Mouse (Mus musculus) gastrocnemius, postnatal 10 days (tissue): ENCODE measurements at regions not wholly inside any gene's neighbourhood (a gene's known extent, or its start where the extent isn't known, plus 50 kb on each side); places are given as distances from the start of the nearest gene placed in this dataset.

Experiments
- DNase-seq: peaks from one replicate; pipeline ENCODE4 v3.0.0; 2021; ENCODE audit warnings: mixed read lengths

DNA sequence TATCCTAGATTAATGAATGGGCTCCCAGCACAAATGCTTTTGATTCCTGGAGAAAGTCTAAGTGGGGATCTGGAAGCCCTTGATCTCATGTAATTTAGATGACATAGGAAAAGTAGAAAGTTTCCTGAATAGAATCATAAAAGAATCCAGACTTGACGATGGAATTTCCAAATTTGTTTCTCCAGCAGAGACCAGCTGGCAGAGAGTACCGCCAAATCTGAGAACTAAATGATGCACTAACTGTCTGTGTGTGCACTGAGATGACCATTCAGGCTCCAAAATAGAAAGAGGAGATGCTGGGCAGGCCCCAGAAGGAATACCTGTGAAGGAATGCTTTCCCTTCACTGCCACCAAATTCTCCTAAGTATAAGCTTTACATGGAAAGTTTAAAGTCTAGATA, 704.6 kb downstream of the Fat4 start:
- DNase-seq, result no peak

DNA sequence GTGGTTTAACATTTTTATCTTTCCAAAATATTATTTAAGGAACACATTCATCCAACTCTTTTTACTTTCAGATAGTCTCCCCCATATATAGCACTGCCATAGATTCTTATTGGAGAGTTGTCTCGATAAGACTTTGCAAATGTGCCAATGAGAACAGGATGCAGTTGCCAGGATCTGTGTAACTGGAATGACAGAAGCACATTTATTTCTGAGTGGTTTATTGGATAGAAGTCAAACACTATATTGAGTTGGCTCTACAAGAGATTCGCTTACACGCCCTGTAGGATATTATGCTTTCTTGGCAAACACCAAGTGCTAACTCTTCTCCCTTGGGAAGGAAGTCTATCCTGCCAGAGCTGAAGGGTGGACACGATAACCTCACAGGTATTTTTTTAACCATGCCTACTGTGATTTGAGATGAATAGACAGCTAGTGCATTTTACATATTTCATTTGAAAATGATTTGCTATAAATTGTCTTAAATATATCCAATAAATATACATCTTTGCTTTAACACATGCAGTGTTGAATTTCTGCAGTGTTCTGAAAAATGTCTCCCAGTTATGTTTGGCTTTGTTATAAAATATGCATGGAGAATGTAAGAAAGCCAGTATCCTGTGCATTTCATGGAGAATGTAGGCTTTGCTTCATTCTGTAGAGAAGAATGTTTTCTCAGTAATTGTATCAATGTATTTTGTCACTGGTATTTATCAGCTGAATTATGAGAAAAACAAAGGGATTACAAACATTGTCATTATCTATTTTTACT, 705.8 kb downstream of the Fat4 start:
- DNase-seq, result no peak

DNA sequence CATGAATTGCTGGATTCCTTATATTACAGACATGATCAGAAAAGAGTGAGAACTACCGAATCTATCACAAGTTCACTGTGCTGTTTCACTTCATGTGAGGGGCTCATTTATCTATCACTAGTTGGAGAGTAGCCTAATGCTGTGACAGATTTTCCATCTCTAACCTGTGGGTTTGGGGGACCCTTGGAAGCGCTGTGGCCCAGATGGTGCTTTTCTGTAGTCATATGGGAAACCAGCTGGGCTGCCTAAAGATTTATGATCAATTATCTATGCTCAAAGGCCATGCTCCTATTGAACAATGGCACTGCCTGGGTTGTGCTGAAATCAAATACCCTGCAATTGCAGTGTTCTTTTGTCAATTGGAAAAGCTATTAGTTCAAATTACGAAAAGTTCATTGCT, 723.2 kb downstream of the Fat4 start:
- no peak for DNase-seq

DNA sequence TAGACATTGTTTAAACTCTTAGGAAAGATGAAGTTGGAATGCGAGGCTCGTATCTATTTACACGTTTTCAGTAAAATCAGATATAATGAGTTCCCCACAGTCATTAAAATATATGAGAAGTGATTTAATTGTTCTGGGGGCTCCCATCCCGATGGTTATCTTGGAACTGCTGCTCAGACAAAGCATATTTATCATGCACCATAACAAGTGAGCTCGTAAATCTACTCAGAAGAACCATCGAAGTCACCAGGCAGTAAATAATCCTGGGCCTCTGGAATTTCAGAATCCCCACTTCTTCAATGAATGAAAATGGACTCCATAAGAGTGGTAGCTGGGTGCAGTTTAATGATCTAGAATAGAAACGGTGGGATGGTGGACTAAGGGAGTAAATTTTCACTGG, 725.7 kb downstream of the Fat4 start:
- no peak for DNase-seq

DNA sequence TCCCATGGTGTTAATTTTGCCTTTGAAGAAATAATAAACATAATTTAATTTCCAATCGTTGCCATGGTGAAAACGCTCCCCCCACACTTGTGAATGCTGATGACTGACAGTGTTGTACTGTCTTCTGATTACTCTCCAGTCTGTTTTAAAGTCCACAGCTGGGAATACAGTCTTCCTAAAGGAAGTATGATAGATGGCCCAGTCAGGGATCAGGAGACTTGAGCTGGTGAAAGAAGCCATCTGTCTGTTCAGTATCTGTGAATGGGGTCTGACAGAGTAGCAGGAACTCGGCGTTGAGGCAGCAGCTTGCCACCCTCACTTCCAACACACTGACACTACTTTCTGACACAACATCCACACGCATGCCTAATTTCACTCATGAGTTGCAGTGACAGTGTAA, 751.2 kb downstream of the Fat4 start:
- DNase-seq, result no peak

DNA sequence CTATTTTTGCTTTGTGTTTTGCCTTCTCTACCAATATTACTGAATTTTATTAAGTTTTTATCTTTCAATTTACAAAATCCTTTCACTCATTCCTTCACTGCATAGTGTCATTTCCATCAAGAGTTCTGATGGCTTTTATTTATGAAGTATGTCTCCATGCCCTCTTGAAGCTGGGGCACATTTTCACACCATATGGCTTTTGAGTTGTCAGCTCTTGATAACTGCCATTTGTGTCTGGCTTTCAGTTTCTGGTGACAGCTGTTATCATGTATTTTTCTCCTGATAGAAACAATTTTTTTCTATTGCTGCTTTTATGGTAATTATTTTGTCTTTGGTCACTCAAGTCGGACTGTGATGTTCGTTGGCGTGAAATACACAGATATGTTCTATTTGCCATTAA, 756.5 kb downstream of the Fat4 start:
- DNase-seq, result no peak

DNA sequence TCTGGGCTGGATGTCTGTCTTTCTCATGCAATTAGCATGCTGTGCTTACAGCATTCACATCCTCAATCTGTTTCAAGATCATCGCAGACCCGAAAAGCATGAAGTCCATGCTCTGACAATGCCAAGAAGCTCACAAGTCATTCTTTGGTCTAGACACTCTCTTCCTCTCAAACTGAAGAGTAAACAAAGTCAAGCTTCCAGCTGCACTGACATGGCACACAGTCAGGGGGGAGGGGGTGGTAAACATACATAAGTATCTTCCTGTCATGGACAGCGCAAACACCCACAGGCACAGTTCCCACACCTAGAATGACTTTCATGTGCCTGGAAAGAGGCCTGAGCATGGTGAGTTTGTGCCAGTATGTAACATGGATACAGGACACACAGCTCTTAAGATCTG, 780.1 kb downstream of the Fat4 start:
- DNase-seq, result no peak

DNA sequence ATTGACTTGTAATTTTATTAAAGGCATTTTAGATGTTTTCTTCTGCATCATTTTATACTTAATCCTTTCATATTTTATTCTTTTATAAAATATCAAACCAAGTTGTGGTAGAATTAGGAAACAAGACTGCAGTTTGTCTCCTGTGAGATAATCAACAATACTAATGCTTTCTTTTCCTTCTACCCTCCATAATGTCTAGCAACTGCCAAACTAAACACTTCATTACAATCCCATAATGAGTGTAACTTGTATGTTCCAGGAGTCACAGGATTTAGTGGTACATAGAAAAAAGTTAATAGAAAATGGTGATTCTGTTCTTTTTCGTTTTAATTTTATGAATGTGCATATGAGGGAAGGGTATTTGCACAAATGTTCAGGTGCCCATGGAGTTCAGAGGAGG, 782.4 kb downstream of the Fat4 start:
- DNase-seq, result no peak

DNA sequence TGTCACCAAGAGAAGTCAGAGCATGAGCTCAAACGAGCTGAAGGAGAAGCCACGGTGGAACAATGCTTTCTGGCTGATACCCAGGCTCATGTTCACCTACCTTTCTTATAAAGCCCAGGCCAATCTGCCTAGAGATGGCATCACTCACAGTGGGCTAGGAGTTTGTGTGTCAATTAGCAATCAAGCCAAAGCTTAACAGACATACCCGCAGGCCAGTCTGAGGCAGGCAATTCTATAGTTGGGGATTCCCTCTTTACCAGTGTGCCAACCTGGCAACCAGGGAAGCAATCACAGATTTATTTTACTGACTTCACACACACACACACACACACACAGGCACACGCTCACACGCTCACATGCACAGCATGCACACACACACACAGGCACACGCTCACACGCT, 787.3 kb downstream of the Fat4 start:
- no peak for DNase-seq

DNA sequence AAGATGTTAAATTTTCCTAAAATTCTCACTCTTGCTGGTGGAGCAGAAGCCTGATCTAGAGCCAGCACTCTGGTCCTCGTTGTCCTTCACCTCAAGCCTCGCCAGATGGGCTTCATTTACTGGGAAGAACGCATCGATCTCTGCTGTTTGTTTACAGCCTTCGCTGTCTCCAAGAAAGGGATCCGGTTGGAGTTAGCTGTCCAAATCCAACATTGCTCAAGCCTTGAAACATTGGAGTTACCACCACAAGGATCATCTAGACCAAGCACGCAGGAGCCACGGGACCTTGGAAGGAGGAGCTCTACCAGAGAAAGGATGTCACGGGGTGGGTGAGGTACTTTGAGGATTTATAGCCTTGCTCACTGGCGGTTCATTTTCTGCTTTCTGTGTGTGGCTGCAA, 788.2 kb downstream of the Fat4 start:
- DNase-seq, result no peak

DNA sequence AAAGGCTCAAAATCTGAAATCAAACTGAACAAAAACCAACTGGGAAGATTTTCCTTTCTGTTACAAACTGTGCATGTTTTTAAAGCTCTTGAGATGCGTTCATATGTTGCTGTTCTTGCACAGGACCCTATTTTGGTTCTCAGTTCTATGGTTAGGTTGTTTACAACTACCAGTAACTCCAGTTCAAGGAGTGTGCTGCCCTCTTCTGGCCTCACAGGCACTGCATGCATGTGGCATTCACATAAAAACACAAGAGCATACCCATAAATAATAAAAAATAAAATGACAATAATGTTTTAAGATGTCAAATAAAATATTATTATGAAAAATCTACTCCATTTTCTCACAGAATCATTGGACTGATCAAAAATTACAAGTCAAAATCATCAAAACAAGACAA, 818.9 kb downstream of the Fat4 start:
- DNase-seq, result no peak

DNA sequence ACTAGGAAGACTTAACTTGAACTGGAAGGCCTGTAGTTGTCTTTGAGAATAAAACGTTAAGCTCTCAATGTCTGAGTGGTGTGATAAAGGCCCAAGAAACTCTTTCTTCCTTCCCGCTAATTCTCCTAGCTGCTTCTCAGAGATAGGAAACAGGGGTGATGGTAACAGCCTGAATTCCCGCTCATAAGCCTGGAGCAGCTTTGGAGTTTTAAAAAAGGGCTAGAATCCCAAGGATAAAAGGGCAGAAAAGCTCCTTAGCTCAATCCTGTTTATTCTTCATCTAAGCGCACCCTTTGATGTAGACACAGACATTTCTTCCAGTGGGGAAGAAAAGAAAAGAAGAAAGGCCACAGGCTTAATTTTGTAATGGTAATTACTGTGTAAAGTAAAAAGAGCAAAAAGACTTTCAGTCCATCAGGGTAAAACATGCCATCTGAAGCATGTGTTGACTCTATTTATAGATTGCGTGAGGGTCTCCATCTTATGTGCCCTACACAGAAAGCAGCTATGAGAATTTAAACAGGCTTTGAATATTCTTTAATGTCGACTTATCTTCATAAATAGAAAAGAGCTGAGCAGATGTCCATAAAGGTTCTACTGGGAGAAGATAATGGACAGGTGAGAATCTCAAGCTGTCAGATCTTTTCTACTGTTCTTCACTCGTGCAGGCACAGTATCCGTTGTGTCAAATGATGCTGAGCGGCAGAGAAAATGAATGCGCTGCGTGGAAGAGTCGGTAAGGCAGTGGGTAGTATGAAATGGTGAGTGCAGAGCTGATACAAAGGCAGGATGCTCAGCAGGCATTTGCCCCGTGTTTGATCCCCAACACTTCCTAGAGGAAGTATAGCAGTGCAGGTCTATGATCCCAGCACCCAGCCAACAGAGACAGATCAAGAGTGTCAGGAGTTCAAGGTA, 818.0 kb upstream of the Intu start:
- no peak for DNase-seq

DNA sequence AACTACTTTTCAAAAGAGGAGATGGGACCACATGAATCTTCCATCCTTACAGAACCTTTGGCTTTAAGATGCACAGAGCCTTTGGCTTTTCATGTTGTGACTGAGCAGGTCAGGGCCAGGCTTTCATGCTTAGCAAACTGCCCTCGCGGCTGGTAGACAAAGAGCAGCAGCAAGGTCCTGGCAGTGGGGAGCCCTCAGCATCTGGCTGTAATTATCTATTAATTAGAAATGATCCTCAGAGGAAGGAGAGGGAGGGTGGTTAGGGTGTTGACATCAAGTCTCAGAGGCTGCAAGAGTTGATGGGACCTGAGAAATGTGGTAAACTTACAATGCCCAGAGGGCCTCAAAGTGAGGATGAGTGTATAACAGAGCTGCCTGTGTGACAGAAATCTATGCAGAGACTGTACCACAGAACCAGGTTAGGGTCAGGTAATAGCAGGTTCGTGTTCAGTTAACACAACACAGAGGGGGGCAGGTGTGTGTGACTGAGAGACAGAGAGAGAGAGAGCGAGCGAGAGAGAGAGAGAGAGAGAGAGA, 817.0 kb upstream of the Intu start:
- DNase-seq, result no peak

DNA sequence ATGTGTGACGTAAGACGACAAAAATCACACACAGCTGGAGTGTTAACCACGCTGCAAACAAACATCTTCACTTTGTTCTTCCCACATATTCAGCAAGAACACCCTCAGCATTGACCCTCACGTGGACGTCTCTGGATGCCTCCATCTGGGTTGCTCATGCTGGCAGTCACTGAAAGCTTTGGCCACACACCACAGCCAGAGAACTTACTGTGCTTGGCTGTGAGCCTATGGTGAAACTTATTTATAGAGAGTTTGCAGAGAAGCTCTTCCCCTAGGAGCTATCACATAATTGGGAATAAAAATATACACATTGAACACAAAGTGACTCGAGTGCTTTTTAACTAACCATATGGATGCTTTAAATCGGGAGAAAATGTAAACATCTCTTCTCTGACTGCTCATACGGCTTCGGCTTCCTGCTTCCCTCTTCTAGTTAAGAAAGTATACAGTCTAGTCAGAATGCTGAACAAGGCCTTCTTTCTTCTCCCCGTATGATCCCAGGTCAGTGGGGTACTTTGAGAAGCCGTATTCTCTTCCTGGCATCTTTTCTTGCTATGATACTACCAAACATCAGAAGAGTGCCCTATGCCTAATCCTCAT, 812.0 kb upstream of the Intu start:
- DNase-seq, result no peak

DNA sequence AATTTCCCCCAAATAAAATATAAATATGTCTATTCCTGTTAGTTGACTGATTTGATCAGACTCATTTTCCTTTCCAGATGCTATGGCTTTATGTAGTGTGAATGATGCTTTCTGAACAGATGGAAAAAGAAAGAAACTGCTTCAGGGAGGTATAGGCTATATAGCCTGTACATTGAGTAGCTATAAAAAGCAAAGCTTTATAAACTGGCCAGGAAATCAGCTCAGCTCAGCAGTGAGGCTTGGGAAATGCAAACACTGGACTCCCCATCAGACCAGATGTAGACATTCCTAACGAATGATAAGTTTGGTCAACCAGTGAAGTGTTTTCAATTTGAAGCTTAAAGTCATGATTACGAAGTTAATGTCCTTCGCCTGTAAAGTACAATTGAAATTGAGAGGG, 805.3 kb upstream of the Intu start:
- no peak for DNase-seq

DNA sequence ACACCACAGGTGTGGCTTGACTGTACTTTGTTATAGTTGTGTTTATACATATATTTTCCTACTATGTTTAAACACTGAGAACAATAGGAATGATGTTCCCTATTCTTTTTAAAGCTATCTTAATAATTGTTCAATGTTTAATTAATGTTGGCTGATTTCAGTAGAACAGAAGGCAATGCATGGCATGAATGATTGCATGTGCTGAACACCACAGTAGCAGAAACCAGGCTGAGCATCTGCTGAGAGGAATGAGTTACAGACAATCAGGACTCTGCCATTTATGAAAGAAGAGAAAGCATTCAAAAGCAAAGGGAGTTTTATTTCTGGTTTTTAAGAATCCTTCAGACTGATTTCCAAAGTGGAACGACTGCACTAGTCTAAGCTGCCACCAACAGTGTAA, 794.4 kb upstream of the Intu start:
- no peak for DNase-seq

DNA sequence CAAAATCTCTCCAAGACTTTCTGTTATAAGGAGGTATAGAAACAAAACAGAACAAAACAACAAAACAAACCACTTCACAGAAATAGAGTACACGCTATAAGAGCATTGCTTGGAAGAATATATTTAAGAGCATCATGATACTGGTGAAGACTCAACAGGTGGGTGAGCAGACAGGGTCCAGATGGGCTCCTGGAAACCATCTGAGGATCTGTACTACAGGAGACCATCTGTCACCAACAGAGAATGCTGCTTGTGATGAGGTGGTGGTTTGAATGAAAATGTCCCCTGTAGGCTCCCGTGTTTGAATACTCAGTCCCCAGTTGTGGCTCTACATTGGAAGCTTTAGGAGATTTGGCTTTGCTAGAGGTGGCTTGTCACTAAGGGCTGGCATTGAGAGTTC, 785.1 kb upstream of the Intu start:
- DNase-seq, result no peak

DNA sequence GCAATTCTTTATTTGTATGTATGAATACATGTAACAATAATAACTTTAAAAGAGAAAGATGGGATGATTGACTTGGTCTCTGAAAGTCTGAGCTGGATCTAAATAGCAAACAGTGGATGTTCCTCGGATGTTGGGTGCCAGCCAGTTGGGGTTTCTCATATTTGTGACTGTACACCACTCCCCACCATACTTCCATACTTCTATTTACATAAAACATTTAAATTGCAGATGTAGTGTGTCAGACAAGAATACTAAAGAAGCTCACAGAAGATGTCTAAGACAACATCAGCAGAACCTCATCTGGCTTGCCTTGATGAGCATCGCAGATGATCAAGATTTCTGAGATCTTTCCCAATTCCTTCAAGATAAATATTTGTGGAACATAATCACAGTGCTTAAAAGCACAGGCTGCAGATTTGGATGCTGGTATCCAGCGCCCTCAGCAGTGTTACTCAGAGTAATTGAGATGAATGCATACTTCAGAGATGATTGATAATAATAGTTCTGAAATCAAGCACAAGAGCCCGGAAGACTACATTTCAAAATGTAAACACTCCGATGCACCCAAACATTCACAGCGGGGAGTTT, 762.0 kb upstream of the Intu start:
- no peak for DNase-seq

DNA sequence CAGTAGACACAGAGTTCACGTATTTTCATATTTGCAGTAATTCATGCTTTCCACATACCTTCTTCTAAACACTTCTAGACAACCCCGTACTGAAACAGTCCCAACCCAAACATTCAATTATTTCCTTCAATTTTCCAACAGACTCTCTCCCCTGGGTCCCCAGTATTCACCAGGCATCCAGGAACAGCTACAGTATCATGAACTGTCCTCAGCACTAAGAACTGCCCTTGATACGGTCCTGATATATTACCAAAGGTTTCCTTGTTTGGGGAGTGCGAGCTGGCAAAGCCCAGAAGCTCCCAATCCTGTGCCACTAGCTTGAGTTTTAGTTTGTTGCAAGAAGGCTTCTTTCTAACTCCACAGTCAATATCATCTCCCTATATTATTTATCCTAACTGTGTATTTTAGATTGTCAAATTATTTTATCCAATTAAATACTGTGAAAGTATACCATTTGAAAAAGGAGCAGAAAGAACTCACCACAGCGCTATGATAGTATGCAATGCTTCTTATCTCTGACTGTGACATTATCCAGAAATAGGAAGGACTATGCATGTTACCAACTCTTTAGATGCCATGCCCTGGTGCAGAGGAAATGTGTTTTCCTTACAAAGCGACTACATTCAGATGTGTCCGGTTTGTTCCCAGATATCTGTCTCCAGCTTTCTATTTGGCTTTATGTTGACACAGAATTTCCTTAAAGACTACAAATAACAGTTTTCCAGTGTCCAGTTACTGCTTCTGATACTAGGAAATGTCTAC, 754.6 kb upstream of the Intu start:
- no peak for DNase-seq

DNA sequence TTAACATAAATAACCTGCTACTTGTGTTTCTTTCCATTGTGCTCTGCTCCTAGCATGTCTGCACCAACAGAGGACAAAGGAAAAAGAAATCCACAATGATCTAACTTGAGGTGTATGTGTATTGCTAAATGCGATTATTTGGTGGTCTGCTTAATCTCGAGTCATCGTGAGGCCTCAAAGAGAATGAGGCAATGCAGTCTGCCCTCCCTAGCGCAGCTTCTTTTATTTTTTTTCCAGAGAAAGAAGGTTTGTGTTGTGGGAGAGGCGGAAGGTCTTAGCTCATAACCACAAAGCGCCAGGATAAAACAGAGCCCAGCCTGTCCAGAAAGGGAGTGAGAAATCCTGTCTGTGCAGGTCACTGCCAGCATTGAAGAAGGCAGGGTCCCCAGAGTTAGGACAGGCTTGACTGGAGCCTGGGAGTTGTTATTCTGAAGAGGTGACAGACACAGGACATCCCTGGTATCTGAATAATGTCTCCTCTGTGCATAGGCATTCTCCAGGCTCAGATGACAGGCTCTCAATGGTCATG, 751.3 kb upstream of the Intu start:
- no peak for DNase-seq

DNA sequence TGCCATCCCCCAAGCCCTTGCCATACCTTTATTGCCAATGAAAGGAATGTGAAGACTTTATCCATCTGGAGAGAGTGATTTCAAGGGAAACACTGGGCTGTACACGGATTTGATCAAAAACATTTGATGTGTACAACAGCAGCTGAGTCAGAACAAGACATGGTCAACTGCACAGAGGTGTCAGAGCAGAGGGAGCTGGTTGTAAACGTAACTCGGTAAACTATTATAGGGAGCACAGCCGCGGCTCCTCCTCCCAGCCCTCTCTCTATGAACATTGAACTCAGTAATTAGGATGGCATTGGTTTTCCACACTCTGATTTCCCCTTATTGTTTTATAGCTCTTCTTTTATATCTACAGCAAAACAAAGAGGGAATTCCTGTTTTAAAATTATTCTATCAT, 750.8 kb upstream of the Intu start:
- no peak for DNase-seq

DNA sequence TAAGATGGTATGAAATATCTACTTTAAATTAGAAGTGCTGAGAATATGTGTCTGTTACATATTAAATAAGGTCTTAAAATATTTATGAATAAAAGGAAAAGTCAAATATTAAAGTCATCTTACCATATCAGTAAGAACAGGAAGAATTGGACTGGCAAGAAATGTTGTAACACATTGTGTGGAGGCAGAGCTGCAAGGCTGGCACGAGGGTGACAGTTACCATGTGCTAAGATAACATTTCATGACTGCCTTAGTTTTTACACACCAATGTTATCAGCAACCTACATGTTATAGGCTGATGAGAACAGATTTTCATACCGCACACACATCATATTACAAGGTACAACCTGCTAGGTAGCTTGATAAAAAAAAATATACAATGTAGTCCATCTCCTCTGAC, 746.2 kb upstream of the Intu start:
- no peak for DNase-seq
